Mouse (Mus musculus) embryonic fibroblast, embryonic 13.5 days (primary cell): ENCODE data around the gene Wdr81. TPM values are rescaled to one million over a fixed set of nuclear protein-coding genes. Genes with fewer than 3 reads are reported as not detected.

Source experiments
- H3K27ac ChIP-seq: 2 replicates; pipeline ENCODE4 v1.5.1; 2012; ENCODE audit warnings: low read length, control low read depth, inconsistent platforms; ENCODE audit not compliant: insufficient read depth
- H3K4me1 ChIP-seq: 2 replicates; pipeline ENCODE4 v1.6.1; 2011; ENCODE audit warnings: low read length; ENCODE audit not compliant: control insufficient read depth, insufficient read depth
- H3K4me3 ChIP-seq: 2 replicates; pipeline ENCODE4 v1.5.1; 2011; ENCODE audit warnings: mild to moderate bottlenecking, control low read depth, low read length; ENCODE audit not compliant: insufficient read depth
- CTCF ChIP-seq: IDR thresholded peaks from 2 replicates; pipeline ENCODE4 v1.5.1; 2011; ENCODE audit warnings: mild to moderate bottlenecking, control low read depth, low read length, moderate library complexity, borderline replicate concordance; ENCODE audit not compliant: insufficient read depth
- POLR2A ChIP-seq: IDR thresholded peaks from 2 replicates; pipeline ENCODE4 v1.6.1; 2011; ENCODE audit warnings: low read depth, mild to moderate bottlenecking, control low read depth, low read length, moderate library complexity
- polyA plus RNA-seq: library from polyadenylated mRNA; stranded (reverse); fragments of >200 nt; gene quantifications from 2 replicates; pipeline ENCODE4 v1.2.4, GENCODE M21; 2011; ENCODE audit warnings: low read depth; ENCODE audit not compliant: missing spikeins, insufficient read length

Wdr81 gene
- polyA plus RNA-seq = 9.5 and 17.3 TPM in 2 replicates

DNA sequence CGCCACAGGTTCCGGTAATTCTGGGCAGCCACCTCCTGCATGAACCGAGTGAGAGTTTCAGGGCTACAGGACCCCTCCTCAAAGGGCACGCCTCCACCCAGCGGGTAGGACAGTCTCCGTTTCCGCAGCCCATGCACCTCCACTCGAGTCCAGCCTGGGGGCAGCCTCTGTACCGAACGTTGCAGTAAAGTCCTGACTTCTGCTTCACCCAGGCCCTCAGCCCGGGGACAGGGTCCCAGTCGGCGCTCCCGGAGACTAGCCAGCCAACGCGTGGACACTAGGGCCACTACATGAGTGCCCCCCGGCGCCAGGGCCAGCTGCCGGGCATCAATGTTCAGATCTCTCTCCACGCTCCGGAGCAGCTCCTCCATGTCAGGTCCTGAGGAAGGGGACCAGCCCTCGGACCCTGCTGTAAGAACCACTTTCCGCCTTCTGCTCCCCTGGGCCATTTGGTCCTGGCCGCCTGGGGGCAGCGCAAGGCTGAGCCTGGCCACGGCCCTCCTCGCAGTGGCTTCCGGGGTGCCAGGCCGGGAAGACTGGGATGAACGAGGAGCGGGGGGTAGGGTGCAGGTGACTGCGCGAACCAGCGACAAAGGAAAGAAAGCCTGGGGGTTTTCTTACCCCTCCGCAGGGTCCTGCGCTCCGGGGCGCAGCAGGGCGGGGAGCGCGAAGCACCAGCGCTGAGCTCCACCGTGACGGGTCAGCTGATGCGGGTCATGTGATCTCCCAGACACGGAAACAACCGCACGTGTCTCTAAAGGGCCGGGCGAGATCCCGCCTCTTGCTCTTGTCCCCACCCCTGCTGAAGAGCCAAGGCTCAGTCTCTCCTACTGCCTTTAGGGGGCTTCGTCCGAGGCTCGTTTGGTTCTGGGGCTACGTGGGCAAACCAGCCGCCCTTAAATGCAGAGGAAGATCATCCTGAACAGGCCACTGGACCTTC is at the start of gene Wdr81:
Wdr81 (minus strand) TSS at position 727 of the 940 bp plus-strand sequence.
- TF ChIP-seq POLR2A (peak; percentile 65), CTCF (peak; percentile 46; the same call in 1 of the 2 replicates)
- 0 out of 2 replicates have a peak within 1 kb of the TSS, but pooled peaks have one; percentile 36 for H3K27ac ChIP-seq
- peaks cover 7% of the 10 kb centered on the region for H3K4me1 ChIP-seq
- H3K4me3 ChIP-seq = peak within 1 kb of the TSS; percentile 70

DNA sequence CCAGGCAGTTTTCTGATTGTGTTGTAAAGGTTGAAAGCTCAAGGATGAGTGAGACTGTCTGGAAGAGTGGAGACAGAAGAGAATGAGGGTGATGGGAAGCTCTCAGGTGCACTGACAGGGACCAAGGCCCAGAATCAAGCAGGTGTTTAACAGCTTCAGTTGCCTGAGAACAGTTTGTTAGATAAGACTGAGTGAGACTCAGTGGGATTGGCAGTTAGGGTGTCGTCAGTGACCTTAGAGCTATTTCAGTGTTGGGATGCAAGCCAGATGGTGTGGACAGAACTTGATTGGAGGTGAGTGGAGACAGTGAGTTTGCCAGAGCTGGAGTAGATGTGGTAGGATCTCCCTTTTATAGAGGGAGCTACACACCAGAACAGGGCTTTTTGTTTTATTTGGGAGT is 43.6 kb upstream of the Wdr81 start:
- TF ChIP-seq CTCF = no peak
- H3K4me3 ChIP-seq = no peak overlapping the region
- no peak overlapping the region for H3K27ac ChIP-seq
- 0 out of 2 replicates have a peak, but pooled peaks cover 2% of the 10 kb centered on the region for H3K4me1 ChIP-seq

DNA sequence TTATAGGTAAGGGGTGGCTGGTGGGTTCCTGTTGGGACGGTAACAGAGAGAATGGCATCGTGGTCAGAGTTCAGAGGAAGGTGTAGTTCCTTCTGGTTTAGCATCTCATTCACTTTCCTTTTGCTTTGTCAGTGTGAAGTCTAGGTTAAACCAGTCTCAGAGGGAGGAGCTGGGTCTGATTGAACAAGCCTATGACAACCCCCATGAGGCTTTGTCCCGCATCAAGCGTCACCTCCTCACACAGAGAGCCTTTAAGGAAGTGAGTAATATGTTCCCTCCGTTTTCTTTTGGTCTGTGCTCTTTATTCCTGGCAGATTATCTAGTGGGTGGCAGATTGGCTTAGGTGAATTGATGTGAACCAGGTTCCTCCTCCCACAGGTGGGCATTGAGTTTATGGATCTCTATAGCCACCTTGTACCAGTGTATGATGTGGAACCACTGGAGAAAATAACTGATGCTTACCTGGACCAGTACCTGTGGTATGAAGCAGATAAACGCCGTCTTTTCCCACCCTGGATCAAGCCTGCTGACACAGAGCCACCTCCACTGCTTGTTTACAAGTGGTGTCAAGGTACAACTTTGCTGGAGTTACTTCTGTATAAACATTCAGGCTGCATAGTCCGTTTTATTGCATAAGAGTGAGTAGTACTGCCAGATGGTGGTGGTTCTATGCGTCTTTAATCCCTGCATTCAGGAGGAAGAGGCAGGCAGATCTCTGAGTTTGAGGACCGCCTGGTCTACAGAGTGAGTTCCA is 40.0 kb upstream of the Wdr81 start:
- Histone ChIP-seq H3K4me1 (0 out of 2 replicates have a peak, but pooled peaks cover 2% of the 10 kb centered on the region), H3K27ac (no peak overlapping the region), H3K4me3 (no peak overlapping the region)
- TF ChIP-seq POLR2A (no peak), CTCF (no peak)

DNA sequence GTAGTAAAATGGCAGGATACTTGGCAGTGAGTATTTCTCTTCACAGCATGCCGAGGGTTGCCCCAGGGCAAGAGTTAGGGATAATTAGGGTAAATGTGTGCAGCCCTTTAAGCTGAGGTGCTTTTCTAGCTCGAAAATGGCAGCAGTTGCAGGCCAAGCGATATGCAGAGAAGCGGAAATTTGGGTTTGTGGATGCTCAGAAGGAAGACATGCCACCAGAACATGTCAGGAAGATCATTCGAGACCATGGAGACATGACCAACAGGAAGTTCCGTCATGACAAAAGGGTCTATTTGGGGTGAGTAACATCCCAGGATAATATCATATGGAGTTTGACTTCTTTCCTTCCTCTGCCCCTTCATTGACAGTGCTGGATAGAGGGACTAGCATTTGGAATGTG is 33.0 kb upstream of the Wdr81 start:
- TF ChIP-seq POLR2A = no peak
- no peak for TF ChIP-seq CTCF

DNA sequence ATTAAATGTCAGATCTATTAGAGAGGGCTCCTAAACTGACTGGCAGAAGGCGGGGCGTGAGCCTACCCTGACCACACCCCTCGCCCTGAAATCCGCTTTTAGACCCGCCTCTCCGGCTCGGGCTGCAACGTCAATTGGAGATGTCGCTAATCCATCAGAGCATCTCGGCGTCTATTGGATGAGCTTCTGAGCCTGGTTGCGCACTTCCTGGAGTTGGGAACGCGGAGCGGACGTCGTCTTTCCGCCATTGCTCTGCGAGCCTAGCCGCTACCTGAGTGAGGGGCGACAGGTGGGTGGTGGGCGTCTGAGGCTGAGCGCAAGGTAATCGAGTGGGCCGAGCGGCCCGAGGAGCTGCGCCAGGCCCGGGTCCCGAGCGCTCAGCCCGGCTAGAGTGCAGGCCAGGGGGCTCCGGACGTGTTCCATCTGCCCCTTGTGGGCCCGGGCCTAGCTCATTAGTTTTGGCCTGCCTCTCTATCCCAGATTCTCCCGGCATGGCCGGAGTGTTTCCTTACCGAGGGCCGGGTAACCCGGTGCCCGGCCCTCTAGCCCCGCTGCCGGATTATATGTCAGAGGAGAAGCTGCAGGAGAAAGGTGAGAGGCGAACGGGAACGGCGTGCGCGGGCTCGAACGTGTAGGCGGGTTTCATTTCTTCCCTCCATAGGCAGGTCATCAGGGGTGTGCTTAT is 32.2 kb upstream of the Wdr81 start, which contains the start of gene Prpf8:
Prpf8 (plus strand) TSS at position 216 of the 685 bp plus-strand sequence.
- no peak within 1 kb of the TSS for H3K27ac ChIP-seq
- peak within 1 kb of the TSS; percentile 93 for H3K4me3 ChIP-seq
- H3K4me1 ChIP-seq = peaks cover 3% of the 10 kb centered on the region
- TF ChIP-seq CTCF (no peak), POLR2A (peak; percentile 84)

More for the DNA sequence above, 33.0 kb upstream of the Wdr81 start:
- H3K4me3 ChIP-seq = peak overlapping the region; percentile 93
- peaks cover 3% of the 10 kb centered on the region for H3K4me1 ChIP-seq
- H3K27ac ChIP-seq = no peak overlapping the region

DNA sequence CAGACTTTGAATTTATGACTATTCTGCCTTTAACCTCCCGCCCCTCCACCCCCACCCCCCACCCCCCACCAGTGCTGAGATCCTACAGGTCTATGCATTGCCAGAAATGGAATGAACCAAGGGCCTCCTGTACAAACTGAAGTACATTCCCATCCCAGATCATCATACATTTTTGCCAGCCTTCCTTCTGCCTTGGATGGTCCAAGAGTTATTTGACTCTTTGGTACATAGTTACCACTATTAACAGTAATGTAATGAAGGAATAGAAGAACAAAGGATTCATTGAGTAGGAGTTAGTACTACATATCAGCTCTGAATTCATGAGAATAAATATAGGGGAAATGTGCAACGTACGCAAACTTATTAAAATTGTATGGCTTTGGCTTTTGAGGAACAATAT is 31.7 kb upstream of the Wdr81 start:
- Histone ChIP-seq H3K4me1 (peaks cover 3% of the 10 kb centered on the region), H3K27ac (no peak overlapping the region), H3K4me3 (no peak overlapping the region)
- TF ChIP-seq CTCF (no peak), POLR2A (no peak)

DNA sequence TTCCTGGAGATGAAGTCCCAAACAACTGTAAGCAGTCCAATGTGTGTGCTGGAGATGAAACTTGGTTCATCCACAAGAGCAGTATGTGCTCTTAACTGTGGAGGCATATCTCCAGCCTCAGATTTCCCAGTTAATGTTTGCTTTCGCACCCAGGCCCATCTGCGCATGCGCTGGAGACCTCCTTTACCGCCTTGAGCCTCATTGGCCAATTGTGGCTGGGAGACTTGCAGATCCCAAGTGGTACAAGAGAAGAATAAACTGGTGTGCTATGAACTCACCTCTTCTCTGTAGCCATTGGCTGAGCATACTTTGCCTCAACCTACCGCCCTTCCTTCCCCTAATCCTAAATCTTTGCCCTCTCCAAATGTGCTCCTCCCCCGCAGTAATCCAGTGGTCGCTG is 18.9 kb upstream of the Wdr81 start:
- Histone ChIP-seq H3K4me3 (no peak overlapping the region), H3K27ac (no peak overlapping the region), H3K4me1 (0 out of 2 replicates have a peak, but pooled peaks cover 2% of the 10 kb centered on the region)
- TF ChIP-seq CTCF (no peak), POLR2A (no peak)

DNA sequence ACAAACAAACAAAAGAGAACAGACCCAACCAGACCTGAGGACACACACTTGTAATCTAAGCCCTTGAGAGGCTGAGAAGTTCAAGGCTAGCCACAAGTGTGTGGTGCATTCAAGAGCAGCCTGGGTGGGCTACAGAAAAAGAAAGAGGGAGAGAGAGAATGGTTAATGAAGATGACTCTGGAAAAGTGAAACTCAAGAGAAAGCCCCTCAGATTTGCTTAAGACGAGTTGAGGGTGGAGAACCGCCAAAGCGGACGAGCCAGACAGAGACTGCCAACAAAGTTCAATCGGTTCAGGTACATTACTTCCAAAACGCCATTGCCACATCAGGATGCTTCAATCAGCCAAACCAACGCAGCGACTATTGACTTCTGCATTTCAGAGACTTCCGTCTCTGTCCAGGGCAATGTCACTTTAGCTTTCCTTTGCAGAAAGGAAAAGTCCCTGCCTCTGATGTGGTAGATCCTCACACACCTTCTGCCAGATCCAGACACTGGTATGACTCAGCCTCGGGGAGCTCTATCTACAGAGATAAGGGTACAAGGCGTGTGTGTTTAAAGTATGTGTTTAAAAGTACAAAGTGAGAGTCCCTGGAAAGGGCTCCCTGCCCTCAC is 18.1 kb upstream of the Wdr81 start:
- Histone ChIP-seq H3K4me1 (0 out of 2 replicates have a peak, but pooled peaks cover 2% of the 10 kb centered on the region), H3K27ac (no peak overlapping the region), H3K4me3 (no peak overlapping the region)
- TF ChIP-seq CTCF (no peak), POLR2A (no peak)

DNA sequence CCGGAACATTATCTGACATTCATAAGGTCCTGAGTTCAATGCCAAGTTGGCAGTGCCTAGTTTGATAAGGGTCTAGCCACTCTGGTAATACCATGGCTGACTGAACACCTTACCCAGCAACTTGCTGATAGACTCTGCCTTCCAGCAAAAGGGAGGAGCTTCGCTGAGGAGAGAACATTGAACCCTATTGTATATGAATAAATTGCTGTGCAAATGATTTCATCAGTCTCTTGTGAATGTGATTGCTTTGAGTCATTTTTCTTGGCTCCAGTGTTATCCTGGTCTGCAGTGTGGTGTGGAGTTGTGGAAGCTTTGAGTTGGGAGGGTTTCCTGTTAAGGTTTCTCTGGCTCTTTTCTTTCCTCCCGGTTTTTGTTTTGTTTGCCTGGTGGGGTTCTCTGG is 16.2 kb upstream of the Wdr81 start:
- H3K4me3 ChIP-seq = no peak overlapping the region
- TF ChIP-seq CTCF (no peak), POLR2A (no peak)
- peak overlapping the region; percentile 54; the same call in 1 of the 2 replicates for H3K27ac ChIP-seq
- H3K4me1 ChIP-seq = 0 out of 2 replicates have a peak, but pooled peaks cover 6% of the 10 kb centered on the region
